Mouse (Mus musculus) intestine, embryonic 15.5 days (tissue): ENCODE results near the gene Tph2. TPM values are rescaled to one million over a fixed set of nuclear protein-coding genes. Genes with fewer than 3 reads are reported as not detected.

ENCODE experiments used
- ATAC-seq: fragments of 200-750 bp; cut with Nextera tagmentation; 2 replicates; pipeline ENCODE4 v1.8.0; 2017; ENCODE audit warnings: moderate TSS enrichment, moderate library complexity
- H3K27ac ChIP-seq: fragments of 300-500 bp; sonication (generic); 2 replicates; pipeline ENCODE4 v1.5.1; 2015; ENCODE audit warnings: mild to moderate bottlenecking, inconsistent platforms
- H3K27me3 ChIP-seq: fragments of 300-500 bp; sonication (generic); replicated peaks from 2 replicates; pipeline ENCODE4 v1.6.1; 2015; ENCODE audit warnings: inconsistent platforms
- H3K36me3 ChIP-seq: fragments of 300-500 bp; sonication (generic); 2 replicates; pipeline ENCODE4 v1.6.1; 2015; ENCODE audit warnings: inconsistent platforms
- H3K4me1 ChIP-seq: fragments of 300-500 bp; sonication (generic); replicated peaks from 2 replicates; pipeline ENCODE4 v1.6.1; 2015; ENCODE audit warnings: inconsistent platforms
- H3K4me2 ChIP-seq: fragments of 300-500 bp; sonication (generic); replicated peaks from 2 replicates; pipeline ENCODE4 v1.6.1; 2015; ENCODE audit warnings: mild to moderate bottlenecking, inconsistent platforms
- H3K4me3 ChIP-seq: fragments of 300-500 bp; sonication (generic); replicated peaks from 2 replicates; pipeline ENCODE4 v1.5.1; 2015; ENCODE audit warnings: inconsistent platforms
- H3K9ac ChIP-seq: fragments of 300-500 bp; sonication (generic); 2 replicates; pipeline ENCODE4 v1.6.1; 2015; ENCODE audit warnings: inconsistent platforms
- H3K9me3 ChIP-seq: fragments of 300-500 bp; sonication (generic); 2 replicates; pipeline ENCODE4 v1.6.1; 2016; ENCODE audit warnings: inconsistent platforms
- WGBS: fragments of 180-500 bp; shearing (Covaris S2); methylation state at CpG from one replicate; pipeline ENCODE4 v1.1.7; 2015; 5-methylcytosine and 5-hydroxymethylcytosine counted together
- polyA plus RNA-seq: library from polyadenylated mRNA; unstranded; fragments of >200 nt; fragmentation: Nextera tagmentation; extraction: Ambion mirVana; gene quantifications from 2 replicates; pipeline ENCODE4 v1.2.1, GENCODE M21; 2015

The Tph2 gene
- polyA plus RNA-seq, 1 experiment from 2014 or later: not detected

DNA sequence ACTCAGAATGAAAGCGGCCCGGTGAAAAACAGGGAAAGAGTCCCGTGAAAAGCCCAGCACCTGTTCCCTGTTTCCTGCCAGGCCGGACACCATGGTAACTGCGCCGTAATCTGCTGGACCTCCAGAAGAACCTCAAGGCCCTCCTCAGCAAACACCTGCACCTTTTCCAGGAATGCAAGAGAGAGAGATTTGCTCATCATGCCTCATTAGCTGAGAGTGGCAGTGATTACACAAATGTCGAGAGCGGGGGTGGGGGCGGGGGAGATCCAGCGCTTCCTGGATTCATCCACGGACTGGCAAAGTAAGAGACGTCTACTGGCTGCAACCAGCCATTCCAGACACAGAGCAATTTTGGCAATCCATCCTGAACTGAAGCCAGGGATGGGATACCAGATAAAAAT lies 9.2 kb downstream of the Tph2 start:
- H3K27ac ChIP-seq: no peak overlapping the region
- H3K4me1 ChIP-seq: no peaks in the 10 kb centered on the region
- H3K27me3 ChIP-seq: no peaks in the 10 kb centered on the region
- H3K4me3 ChIP-seq: no peak overlapping the region
- peak overlapping the region; percentile 41; the same call in 1 of the 2 replicates for H3K4me2 ChIP-seq
- no peak overlapping the region for H3K9ac ChIP-seq
- no peaks in the 10 kb centered on the region for H3K36me3 ChIP-seq
- WGBS: 37% methylated on average over 12 of the region's 12 CpGs
- H3K9me3 ChIP-seq: no peaks in the 10 kb centered on the region
- ATAC-seq: peak; percentile 49; the same call in 1 of the 2 replicates

DNA sequence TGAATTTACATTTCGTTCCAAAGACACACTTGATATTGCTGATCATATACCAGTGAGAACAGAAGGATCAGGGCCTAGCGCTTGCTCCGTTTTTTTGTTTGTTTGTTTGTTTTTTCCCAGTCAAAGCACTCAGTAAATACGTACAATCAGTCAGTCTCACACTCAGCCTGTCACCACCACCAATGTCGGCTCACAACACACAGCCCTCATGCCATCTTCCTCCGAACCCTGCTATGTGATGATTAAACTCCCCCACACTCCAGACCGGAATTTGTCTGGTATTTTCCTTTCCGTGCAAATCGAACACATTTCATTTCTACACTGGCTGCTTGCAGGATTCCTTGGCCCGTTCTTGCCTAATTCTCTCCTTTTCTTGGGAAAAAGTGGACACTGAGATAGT lies 11.5 kb downstream of the Tph2 start:
- no peaks in the 10 kb centered on the region for H3K9me3 ChIP-seq
- no peak overlapping the region for H3K27ac ChIP-seq
- no peak for ATAC-seq

DNA sequence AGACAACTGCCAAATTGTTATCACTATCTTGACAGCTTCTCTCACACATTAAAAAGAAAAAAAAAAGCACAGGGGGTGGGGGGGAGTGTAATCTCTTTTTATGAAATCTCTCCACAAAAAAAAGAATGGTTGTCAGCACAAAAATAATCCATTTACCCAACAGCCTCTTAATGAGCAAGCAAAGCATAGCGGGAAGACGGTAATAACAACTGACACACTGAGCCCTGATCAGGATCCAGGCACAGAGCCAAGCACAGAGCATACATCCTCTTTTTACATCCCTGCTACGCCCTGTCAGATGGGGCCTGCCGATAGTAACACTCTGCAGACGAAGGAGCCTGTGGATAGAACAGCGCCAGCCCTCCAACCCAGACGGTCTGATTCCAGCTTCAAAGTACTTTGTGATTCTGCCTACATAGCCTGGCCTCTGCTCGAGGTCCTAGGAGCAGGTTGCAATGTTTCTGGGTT lies 13.4 kb downstream of the Tph2 start:
- H3K4me2 ChIP-seq: no peak overlapping the region
- no peak overlapping the region for H3K9ac ChIP-seq
- H3K27me3 ChIP-seq: no peaks in the 10 kb centered on the region
- H3K27ac ChIP-seq: no peak overlapping the region
- no peaks in the 10 kb centered on the region for H3K9me3 ChIP-seq
- no peaks in the 10 kb centered on the region for H3K4me1 ChIP-seq
- peak; percentile 48 for ATAC-seq
- WGBS: 35% methylated on average over 8 of the region's 8 CpGs
- no peaks in the 10 kb centered on the region for H3K36me3 ChIP-seq
- H3K4me3 ChIP-seq: no peak overlapping the region

More for the DNA sequence above, 11.5 kb downstream of the Tph2 start:
- Histone ChIP-seq H3K9ac (no peak overlapping the region), H3K4me1 (no peaks in the 10 kb centered on the region), H3K36me3 (no peaks in the 10 kb centered on the region), H3K27me3 (no peaks in the 10 kb centered on the region), H3K4me2 (no peak overlapping the region), H3K4me3 (no peak overlapping the region)
- 76% methylated on average over 10 of the region's 10 CpGs for WGBS

DNA sequence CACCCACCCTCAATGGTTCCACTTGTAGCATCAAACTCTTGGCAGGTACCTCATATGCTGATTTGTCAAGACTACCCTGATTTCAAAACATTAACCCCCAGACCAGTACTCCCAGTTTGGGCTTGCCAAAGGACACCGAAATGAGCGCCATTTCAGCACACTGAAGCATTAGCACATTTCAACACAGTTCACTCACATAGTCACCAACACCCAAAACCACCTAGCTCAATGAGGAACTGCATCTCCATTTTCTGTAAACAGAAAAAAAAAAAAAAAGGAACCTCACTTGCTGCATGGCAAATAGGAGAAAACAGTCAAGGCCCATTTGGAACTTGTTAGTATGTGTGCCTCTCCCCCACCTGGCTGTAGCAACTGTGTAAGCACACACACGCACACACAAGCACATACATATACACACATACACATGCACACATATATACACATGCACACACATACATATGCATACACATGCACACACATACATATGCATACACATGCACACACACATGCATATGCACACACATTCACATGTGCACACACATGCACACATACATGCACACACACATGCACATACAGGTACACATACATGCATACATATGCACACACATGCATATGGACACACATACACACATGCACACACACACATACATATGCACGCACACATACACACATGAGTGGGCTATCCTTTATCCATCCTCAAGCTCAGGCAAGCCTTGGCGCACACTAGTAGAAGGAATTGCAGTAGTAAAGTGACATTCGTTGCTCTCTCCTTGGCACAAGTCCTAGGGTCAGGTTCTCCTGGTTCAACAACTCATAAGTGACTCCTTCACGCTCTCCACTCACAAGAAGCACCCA lies 14.1 kb downstream of the Tph2 start:
- H3K27ac ChIP-seq: no peak overlapping the region
- H3K4me2 ChIP-seq: no peak overlapping the region
- H3K9ac ChIP-seq: no peak overlapping the region
- no peaks in the 10 kb centered on the region for H3K4me1 ChIP-seq
- H3K27me3 ChIP-seq: no peaks in the 10 kb centered on the region
- H3K36me3 ChIP-seq: no peaks in the 10 kb centered on the region
- no peaks in the 10 kb centered on the region for H3K9me3 ChIP-seq
- WGBS: 87% methylated on average over 7 of the region's 7 CpGs
- no peak overlapping the region for H3K4me3 ChIP-seq
- ATAC-seq: no peak

DNA sequence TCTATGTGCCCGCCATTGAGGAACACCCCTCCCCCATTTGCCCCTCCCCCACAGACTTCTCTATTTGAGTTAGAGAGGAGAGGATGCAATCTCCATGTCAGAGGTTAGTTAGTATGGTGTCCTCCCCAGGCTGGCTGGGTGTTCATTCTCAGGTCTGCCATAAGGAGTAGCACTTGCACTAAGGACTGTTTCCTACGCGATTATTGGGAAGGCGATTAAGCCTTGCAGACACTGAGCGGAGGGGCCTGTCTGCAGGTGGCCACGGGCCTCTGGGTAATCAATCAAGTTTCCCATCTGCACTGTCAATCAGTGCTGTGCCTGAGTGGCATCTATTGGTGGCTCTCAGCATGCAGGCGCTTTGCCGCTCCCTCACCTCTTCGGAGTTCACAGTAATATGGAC lies 15.4 kb downstream of the Tph2 start:
- Histone ChIP-seq H3K4me3 (no peak overlapping the region), H3K9me3 (no peaks in the 10 kb centered on the region), H3K4me2 (no peak overlapping the region), H3K9ac (no peak overlapping the region), H3K27ac (no peak overlapping the region), H3K4me1 (no peaks in the 10 kb centered on the region), H3K36me3 (no peaks in the 10 kb centered on the region), H3K27me3 (no peaks in the 10 kb centered on the region)
- ATAC-seq: peak; percentile 66
- 34% methylated on average over 9 of the region's 9 CpGs for WGBS

DNA sequence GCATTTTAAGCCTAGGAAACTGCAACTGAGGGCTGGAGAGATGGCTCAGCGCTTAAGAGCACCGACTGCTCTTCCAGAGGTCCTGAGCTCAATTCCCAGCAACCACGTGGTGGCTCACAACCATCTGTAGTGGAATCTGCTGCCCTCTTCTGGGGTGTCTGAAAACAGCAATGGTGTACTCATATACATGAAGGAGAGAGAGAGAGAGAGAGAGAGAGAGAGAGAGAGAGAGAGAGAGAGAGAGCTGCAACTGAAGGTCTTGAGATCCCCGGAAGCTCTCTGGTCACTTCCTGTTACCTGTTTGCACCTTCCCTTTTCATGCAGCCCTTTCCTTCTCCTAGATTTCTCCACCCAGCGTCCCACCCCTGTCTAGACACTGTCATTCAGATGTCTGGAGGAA lies 24.5 kb downstream of the Tph2 start:
- Histone ChIP-seq H3K4me3 (no peak overlapping the region), H3K4me1 (no peaks in the 10 kb centered on the region), H3K27ac (no peak overlapping the region), H3K9ac (no peak overlapping the region), H3K9me3 (no peaks in the 10 kb centered on the region), H3K27me3 (no peaks in the 10 kb centered on the region), H3K4me2 (no peak overlapping the region), H3K36me3 (no peaks in the 10 kb centered on the region)
- 69% methylated on average over 5 of the region's 5 CpGs for WGBS
- ATAC-seq: no peak

DNA sequence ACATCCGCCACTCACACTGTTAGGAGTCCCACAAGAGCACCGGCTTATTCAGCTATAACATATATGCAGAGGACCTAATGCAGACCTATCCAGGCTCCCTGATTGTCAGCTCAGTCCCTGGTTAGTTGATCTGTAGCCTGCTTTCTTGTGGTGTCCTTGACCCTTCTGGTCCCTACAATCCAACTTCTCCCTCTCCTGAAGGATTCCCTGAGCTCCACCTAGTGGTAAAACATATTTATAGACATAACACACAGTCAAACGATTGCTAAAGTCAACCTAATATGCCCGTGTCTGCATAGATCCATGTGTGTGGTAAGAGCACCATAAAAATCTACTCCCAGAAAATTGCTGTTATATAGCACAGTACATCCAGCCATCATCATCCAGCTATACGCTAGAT lies 37.5 kb downstream of the Tph2 start:
- H3K9ac ChIP-seq: no peak overlapping the region
- 74% methylated on average over 5 of the region's 5 CpGs for WGBS
- H3K36me3 ChIP-seq: no peaks in the 10 kb centered on the region
- no peaks in the 10 kb centered on the region for H3K27me3 ChIP-seq
- ATAC-seq: no peak
- H3K4me2 ChIP-seq: no peak overlapping the region
- H3K27ac ChIP-seq: no peak overlapping the region
- H3K9me3 ChIP-seq: no peaks in the 10 kb centered on the region
- H3K4me1 ChIP-seq: no peaks in the 10 kb centered on the region
- H3K4me3 ChIP-seq: no peak overlapping the region

DNA sequence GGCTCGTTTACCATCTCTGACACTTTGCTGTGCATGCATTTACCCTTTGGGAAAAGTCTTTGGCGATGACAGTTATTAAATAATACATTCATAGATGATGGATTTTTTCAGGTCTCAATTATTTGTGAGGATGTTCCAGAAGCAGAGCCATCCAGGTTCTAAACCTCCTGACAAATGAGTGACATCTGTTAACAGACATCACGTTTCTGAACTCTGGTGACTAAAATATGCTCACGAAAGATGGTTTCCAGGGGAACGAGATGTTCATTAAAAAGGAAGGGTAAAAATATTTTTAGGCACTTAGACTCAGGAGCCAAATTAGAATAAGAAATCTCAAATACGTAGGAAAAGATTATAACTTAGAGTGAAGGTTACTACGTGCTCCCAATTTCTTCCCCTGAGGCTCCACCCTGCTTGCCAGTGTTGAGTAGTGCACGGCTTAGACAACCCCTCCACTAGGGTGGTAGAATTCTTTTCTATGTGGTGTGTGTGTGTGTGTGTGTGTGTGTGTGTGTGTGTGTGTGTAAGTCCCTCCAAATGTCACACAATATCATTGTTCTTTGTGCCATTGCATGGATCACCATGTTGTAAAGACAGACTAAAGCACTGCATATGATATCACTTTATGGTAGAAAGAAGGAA lies 38.4 kb downstream of the Tph2 start:
- H3K9me3 ChIP-seq: no peaks in the 10 kb centered on the region
- no peaks in the 10 kb centered on the region for H3K36me3 ChIP-seq
- no peak overlapping the region for H3K9ac ChIP-seq
- H3K27me3 ChIP-seq: no peaks in the 10 kb centered on the region
- H3K4me1 ChIP-seq: no peaks in the 10 kb centered on the region
- no peak for ATAC-seq
- H3K4me2 ChIP-seq: no peak overlapping the region
- H3K27ac ChIP-seq: no peak overlapping the region
- WGBS: 84% methylated on average over 8 of the region's 8 CpGs
- H3K4me3 ChIP-seq: no peak overlapping the region

DNA sequence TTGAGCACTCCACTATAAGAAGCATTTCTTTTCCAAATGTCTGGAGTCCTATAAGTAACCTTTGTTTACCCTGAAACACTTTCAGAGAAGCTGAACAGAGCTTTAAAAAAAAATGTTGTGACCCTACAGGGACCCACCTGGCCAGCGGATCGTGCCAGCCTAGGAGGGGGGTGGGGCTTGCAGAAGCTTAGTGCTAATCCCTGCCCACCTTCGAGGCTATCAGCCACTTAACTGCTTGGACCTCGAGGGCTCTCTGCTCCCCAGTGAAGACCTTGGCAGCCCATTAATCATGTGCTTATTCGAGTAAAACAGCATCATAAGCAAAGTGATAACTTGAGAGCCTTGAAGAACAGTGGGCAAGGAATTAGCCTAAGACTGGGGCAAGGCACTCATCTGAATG lies 40.3 kb downstream of the Tph2 start:
- H3K9ac ChIP-seq: no peak overlapping the region
- H3K4me1 ChIP-seq: no peaks in the 10 kb centered on the region
- H3K9me3 ChIP-seq: no peaks in the 10 kb centered on the region
- H3K36me3 ChIP-seq: no peaks in the 10 kb centered on the region
- H3K27me3 ChIP-seq: no peaks in the 10 kb centered on the region
- H3K27ac ChIP-seq: no peak overlapping the region
- H3K4me3 ChIP-seq: no peak overlapping the region
- H3K4me2 ChIP-seq: no peak overlapping the region
- WGBS: 32% methylated on average over 5 of the region's 5 CpGs
- ATAC-seq: no peak

DNA sequence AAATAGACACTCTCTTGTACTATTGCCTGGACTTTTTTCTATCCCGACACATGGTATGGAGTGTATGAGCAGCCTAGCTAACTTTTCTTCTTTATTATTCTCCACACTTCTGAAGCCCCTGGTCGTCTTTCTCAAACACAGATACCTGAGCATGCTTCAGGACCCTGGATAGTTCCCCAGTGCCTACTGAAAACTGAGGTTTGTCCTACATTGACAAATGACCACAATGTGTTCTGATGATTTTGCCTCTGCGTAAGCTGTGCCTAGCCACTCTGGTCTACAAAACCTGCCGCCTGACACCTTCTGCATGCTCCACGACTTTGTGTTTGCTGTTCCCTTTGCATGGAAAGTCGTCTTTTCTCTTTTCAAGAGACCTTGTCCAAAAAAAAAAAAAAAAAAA lies 41.2 kb downstream of the Tph2 start:
- no peaks in the 10 kb centered on the region for H3K27me3 ChIP-seq
- ATAC-seq: no peak
- H3K36me3 ChIP-seq: no peaks in the 10 kb centered on the region
- no peak overlapping the region for H3K4me2 ChIP-seq
- H3K9ac ChIP-seq: no peak overlapping the region
- no peak overlapping the region for H3K4me3 ChIP-seq
- no peak overlapping the region for H3K27ac ChIP-seq
- no peaks in the 10 kb centered on the region for H3K4me1 ChIP-seq
- 40% methylated on average over 6 of the region's 6 CpGs for WGBS
- H3K9me3 ChIP-seq: no peaks in the 10 kb centered on the region

DNA sequence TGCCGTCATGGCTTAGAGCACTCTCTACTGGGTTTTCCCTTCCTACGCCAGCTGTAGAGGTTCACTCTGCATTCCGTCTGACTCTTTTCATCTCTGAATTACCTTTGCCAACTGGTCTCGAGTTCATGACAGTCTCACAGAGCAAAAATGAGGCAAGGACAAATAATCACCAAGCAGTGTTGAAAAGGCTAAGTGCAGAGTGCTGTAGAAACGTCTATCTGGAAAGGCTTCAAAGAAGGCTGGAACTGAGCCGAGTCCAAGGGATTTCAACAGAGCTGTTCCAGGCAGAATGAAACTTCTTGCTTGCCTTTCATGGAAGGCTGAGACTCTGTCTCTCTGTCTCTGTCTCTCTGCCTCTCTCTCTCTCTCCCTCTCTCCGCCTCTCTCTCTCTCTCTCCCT lies 47.8 kb downstream of the Tph2 start:
- WGBS: 75% methylated on average over 7 of the region's 7 CpGs

DNA sequence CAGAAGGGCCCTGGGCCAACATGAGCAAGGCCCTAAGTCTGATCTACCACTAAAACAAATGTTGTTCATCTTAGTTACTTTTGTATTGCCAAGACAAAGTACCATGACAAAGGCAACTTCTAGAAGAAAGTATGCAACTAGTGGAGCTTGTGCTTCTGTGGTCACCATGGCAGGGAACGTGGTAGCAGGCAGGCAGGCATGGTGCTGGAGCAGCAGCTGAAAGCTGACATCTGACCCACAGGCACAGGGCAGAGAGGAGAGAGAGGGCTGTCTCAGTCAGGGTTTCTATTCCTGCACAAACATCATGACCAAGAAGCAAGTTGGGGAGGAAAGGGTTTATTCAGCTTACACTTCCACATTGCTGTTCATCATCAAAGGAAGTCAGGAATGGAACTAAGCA lies 56.9 kb downstream of the Tph2 start:
- no peaks in the 10 kb centered on the region for H3K4me1 ChIP-seq
- H3K27ac ChIP-seq: no peak overlapping the region
- ATAC-seq: no peak
- no peak overlapping the region for H3K4me3 ChIP-seq
- no peaks in the 10 kb centered on the region for H3K9me3 ChIP-seq
- WGBS: 56% methylated on average over 1 of the region's 1 CpGs
- H3K27me3 ChIP-seq: no peaks in the 10 kb centered on the region
- no peak overlapping the region for H3K4me2 ChIP-seq
- no peaks in the 10 kb centered on the region for H3K36me3 ChIP-seq
- no peak overlapping the region for H3K9ac ChIP-seq

More for the DNA sequence above, 47.8 kb downstream of the Tph2 start:
- Histone ChIP-seq H3K4me1 (no peaks in the 10 kb centered on the region), H3K4me2 (no peak overlapping the region), H3K36me3 (no peaks in the 10 kb centered on the region), H3K27me3 (no peaks in the 10 kb centered on the region), H3K27ac (no peak overlapping the region), H3K9ac (no peak overlapping the region), H3K9me3 (no peaks in the 10 kb centered on the region), H3K4me3 (no peak overlapping the region)
- no peak for ATAC-seq

DNA sequence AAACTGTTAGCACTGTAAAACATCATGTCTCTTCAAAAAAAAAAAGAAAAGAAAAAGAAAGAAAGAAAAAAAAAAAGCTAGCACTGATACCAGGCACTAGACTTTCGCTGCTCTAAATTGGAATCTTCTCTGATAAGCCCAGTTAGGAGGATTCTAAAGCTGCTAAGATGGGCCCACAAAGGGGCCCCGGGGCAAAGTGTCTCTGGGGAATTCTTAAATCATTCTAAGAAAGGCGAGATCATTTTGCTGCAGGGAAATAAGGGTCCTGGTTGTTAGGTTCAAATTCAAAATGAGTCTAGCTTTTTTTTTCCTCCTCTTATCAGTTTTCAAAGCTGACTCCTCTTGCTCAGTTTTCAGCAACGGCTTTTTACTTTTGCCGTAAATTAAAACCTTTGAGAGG lies 59.3 kb downstream of the Tph2 start:
- WGBS: 26% methylated on average over 5 of the region's 5 CpGs
- H3K4me1 ChIP-seq: peaks cover 4% of the 10 kb centered on the region; the same call in 1 of the 2 replicates
- ATAC-seq: no peak
- no peak overlapping the region for H3K27ac ChIP-seq
- H3K9ac ChIP-seq: no peak overlapping the region
- H3K4me3 ChIP-seq: no peak overlapping the region
- H3K4me2 ChIP-seq: no peak overlapping the region
- no peaks in the 10 kb centered on the region for H3K9me3 ChIP-seq
- H3K27me3 ChIP-seq: no peaks in the 10 kb centered on the region
- H3K36me3 ChIP-seq: no peaks in the 10 kb centered on the region
